Mouse (Mus musculus): ENCODE data around the gene Slc15a3.

Slc15a3 gene

GRCm38 (mm10) chr19:10815871-10816270 is 23.7 kb upstream of the Slc15a3 start:
- ChIA-PET CTCF (no interaction called here), POLR2A (interaction anchor here in 1 of 4 experiments (1.1 kb wide), 1 partner anchor 17 kb away, joined by 3 read pairs; no protein-coding TSS in a partner anchor)

- POLR2A ChIA-PET: interaction anchor here in 1 of 4 experiments (1.1 kb wide), 1 partner anchor 17 kb away, joined by 3 read pairs; no protein-coding TSS in a partner anchor
- CTCF ChIA-PET: no interaction called here
Observed at GRCm38 (mm10) chr19:10816462-10816861, 23.1 kb upstream of the Slc15a3 start.

- ChIA-PET CTCF (interaction anchor here in 2 of 4 experiments (0.5 to 0.8 kb wide), 3 partner anchors 51 to 462 kb away, joined by 3 to 14 read pairs (median 4); partner anchors contain the start of gene Tmem132a (in 1 of the 2)), POLR2A (interaction anchor here in 2 of 4 experiments (0.6 to 1.8 kb wide), 3 partner anchors 12 to 123 kb away, joined by 3 to 7 read pairs (median 3); no protein-coding TSS in a partner anchor)
Observed at GRCm38 (mm10) chr19:10818217-10818946, 21.1 kb upstream of the Slc15a3 start.

- CTCF ChIA-PET: interaction anchor here in 1 of 4 experiments (1.6 kb wide), 2 partner anchors 13 to 158 kb away, joined by 3 to 4 read pairs; no protein-coding TSS in a partner anchor
- POLR2A ChIA-PET: interaction anchor here in 3 of 4 experiments (0.9 to 1.6 kb wide), 6 partner anchors 12 to 544 kb away, joined by 3 to 4 read pairs (median 3); no protein-coding TSS in a partner anchor
Observed at GRCm38 (mm10) chr19:10821319-10821718, 18.2 kb upstream of the Slc15a3 start.

GRCm38 (mm10) chr19:10822534-10822933 is 17.0 kb upstream of the Slc15a3 start:
- POLR2A ChIA-PET: interaction anchor here in 2 of 4 experiments (0.5 to 1.6 kb wide), 3 partner anchors 23 to 59 kb away, joined by 3 read pairs; no protein-coding TSS in a partner anchor
- CTCF ChIA-PET: interaction anchor here in 2 of 4 experiments (0.6 to 1.6 kb wide), 2 partner anchors 157 kb away, joined by 3 to 4 read pairs; no protein-coding TSS in a partner anchor

GRCm38 (mm10) chr19:10824061-10824460 is 15.5 kb upstream of the Slc15a3 start:
- ChIA-PET POLR2A (interaction anchor here in 1 of 4 experiments (0.6 kb wide), 1 partner anchor 57 kb away, joined by 3 read pairs; no protein-coding TSS in a partner anchor), CTCF (no interaction called here)

- ChIA-PET CTCF (interaction anchor here in 1 of 4 experiments (0.8 kb wide), 1 partner anchor 150 kb away, joined by 4 read pairs; no protein-coding TSS in a partner anchor), POLR2A (interaction anchor here in 1 of 4 experiments (0.8 kb wide), 1 partner anchor 119 kb away, joined by 3 read pairs; no protein-coding TSS in a partner anchor)
Observed at GRCm38 (mm10) chr19:10828321-10828720, 11.2 kb upstream of the Slc15a3 start.

- ChIA-PET POLR2A (interaction anchor here in 1 of 4 experiments (1.4 kb wide), 1 partner anchor 15 kb away, joined by 4 read pairs; no protein-coding TSS in a partner anchor), CTCF (interaction anchor here in 3 of 4 experiments (0.5 to 2.9 kb wide), 8 partner anchors 39 to 202 kb away, joined by 3 to 12 read pairs (median 6); no protein-coding TSS in a partner anchor)
Observed at GRCm38 (mm10) chr19:10829436-10830175, 9.9 kb upstream of the Slc15a3 start, which contains the start of gene Cd6. Gene Cd6, minus strand, starts transcription at chr19:10830058.

- ChIA-PET CTCF (interaction anchor here (0.6 to 2.9 kb wide), 9 partner anchors 8 to 369 kb away, joined by 3 to 12 read pairs (median 4); no protein-coding TSS in a partner anchor), POLR2A (interaction anchor here in 1 of 4 experiments (1.3 kb wide), 1 partner anchor 29 kb away, joined by 3 read pairs; no protein-coding TSS in a partner anchor)
Observed at GRCm38 (mm10) chr19:10831424-10831823, 8.1 kb upstream of the Slc15a3 start.

- ChIA-PET POLR2A (no interaction called here), CTCF (interaction anchor here in 2 of 4 experiments (1.2 to 2.9 kb wide), 3 partner anchors 117 to 147 kb away, joined by 4 to 9 read pairs (median 7); no protein-coding TSS in a partner anchor)
Observed at GRCm38 (mm10) chr19:10832030-10832429, 7.5 kb upstream of the Slc15a3 start.

- ChIA-PET POLR2A (interaction anchor here in 2 of 4 experiments (1.2 kb wide), 2 partner anchors 12 kb away, joined by 3 read pairs; no protein-coding TSS in a partner anchor), CTCF (interaction anchor here in 2 of 4 experiments (0.7 to 1.2 kb wide), 3 partner anchors 12 to 142 kb away, joined by 3 read pairs; no protein-coding TSS in a partner anchor)
Observed at GRCm38 (mm10) chr19:10833611-10834010, 5.9 kb upstream of the Slc15a3 start.

- ChIA-PET POLR2A (interaction anchor here in 3 of 4 experiments (0.6 to 2.2 kb wide), 8 partner anchors 11 to 137 kb away, joined by 3 to 9 read pairs (median 3); partner anchors contain the start of gene Prpf19 (in 1 of the 3)), CTCF (interaction anchor here in 3 of 4 experiments (0.6 to 1.6 kb wide), 6 partner anchors 99 to 422 kb away, joined by 3 to 10 read pairs (median 6); no protein-coding TSS in a partner anchor)
Observed at GRCm38 (mm10) chr19:10835671-10836070, 3.9 kb upstream of the Slc15a3 start.

- CTCF ChIA-PET: no interaction called here
- POLR2A ChIA-PET: interaction anchor here in 1 of 4 experiments (1.1 to 1.9 kb wide), 2 partner anchors 10 to 78 kb away, joined by 3 to 5 read pairs; no protein-coding TSS in a partner anchor
Observed at GRCm38 (mm10) chr19:10841721-10842626, 2.4 kb downstream of the Slc15a3 start.

- CTCF ChIA-PET: no interaction called here
- POLR2A ChIA-PET: interaction anchor here in 1 of 4 experiments (1.9 kb wide), 1 partner anchor 9 kb away, joined by 5 read pairs; no protein-coding TSS in a partner anchor
Observed at GRCm38 (mm10) chr19:10842914-10843313, 3.4 kb downstream of the Slc15a3 start.

- POLR2A ChIA-PET: interaction anchor here in 1 of 4 experiments (0.7 kb wide), 1 partner anchor 22 kb away, joined by 3 read pairs; no protein-coding TSS in a partner anchor
- CTCF ChIA-PET: no interaction called here
Observed at GRCm38 (mm10) chr19:10844206-10844605, 4.7 kb downstream of the Slc15a3 start.

- ChIA-PET POLR2A (interaction anchor here in 1 of 4 experiments (0.6 kb wide), 1 partner anchor 1060 kb away, joined by 3 read pairs; no protein-coding TSS in a partner anchor), CTCF (interaction anchor here in 1 of 4 experiments (0.5 kb wide), 1 partner anchor 973 kb away, joined by 3 read pairs; no protein-coding TSS in a partner anchor)
Observed at GRCm38 (mm10) chr19:10845454-10845853, 5.9 kb downstream of the Slc15a3 start.

- POLR2A ChIA-PET: interaction anchor here in 1 of 4 experiments (1.2 kb wide), 1 partner anchor 10 kb away, joined by 3 read pairs; no protein-coding TSS in a partner anchor
Observed at GRCm38 (mm10) chr19:10846150-10846549, 6.6 kb downstream of the Slc15a3 start.

More at GRCm38 (mm10) chr19:10846150-10846549, 6.6 kb downstream of the Slc15a3 start:
- CTCF ChIA-PET: no interaction called here

All from embryonic stem cell, embryonic (primary cell).